Comparison of ENCODE assay signal across 8 mouse cellular contexts in genomic region chr4:59760636-59761364, GRCm38 (mm10). TPM values are rescaled to one million over a fixed set of nuclear protein-coding genes. Genes with fewer than 3 reads are reported as not detected.
A peak's percentile ranks its signal among the peaks of the same experiment; 100 is the strongest.
DNase-seq lines count a peak whose midpoint lies in the region; ATAC-seq and TF ChIP-seq lines count a peak whose summit lies in the region.

No protein-coding gene starts in this region.

- no peak overlapping the region for H3K4me3 ChIP-seq in hindbrain, postnatal 0 days (ENCODE audit: low read length)
- no peak overlapping the region for H3K4me3 ChIP-seq in hindbrain, embryonic 14.5 days (replicated peaks; ENCODE audit: low read length)
- H3K4me3 ChIP-seq in heart, embryonic 16.5 days (ENCODE audit: low read length) = no peak overlapping the region

- WGBS in hindbrain, postnatal 0 days = 44% methylated on average over 10 of the region's 10 CpGs
- 53% methylated on average over 10 of the region's 10 CpGs for WGBS in hindbrain, embryonic 14.5 days
- 53% methylated on average over 10 of the region's 10 CpGs for WGBS in heart, embryonic 16.5 days

- no peak overlapping the region for H3K27ac ChIP-seq in hindbrain, postnatal 0 days
- H3K27ac ChIP-seq in hindbrain, embryonic 14.5 days = no peak overlapping the region
- H3K27ac ChIP-seq in heart, embryonic 16.5 days (ENCODE audit: low read length) = peak overlapping the region; percentile 23; the same call in 1 of the 2 replicates

- TF ChIP-seq CTCF in hindbrain, postnatal 0 days (IDR thresholded peaks at IDR 0.05; ENCODE audit: low read depth) = peak; percentile 73

- no peak overlapping the region for H3K4me2 ChIP-seq in hindbrain, postnatal 0 days (ENCODE audit: low read depth, low read length)
- no peak overlapping the region for H3K4me2 ChIP-seq in hindbrain, embryonic 14.5 days (replicated peaks)
- H3K4me2 ChIP-seq in heart, embryonic 16.5 days (ENCODE audit: low read depth, low read length) = no peak overlapping the region

- ATAC-seq in hindbrain, postnatal 0 days = no peak
- no peak for ATAC-seq in hindbrain, embryonic 14.5 days (ENCODE audit: low FRiP score)
- no peak for ATAC-seq in heart, embryonic 16.5 days (replicated peaks; ENCODE audit: extremely low read depth, insufficient read depth, low FRiP score)

- H3K4me1 ChIP-seq in hindbrain, postnatal 0 days (ENCODE audit: insufficient read depth, low read length) = no peaks in the 10 kb centered on the region
- H3K4me1 ChIP-seq in hindbrain, embryonic 14.5 days (replicated peaks; ENCODE audit: control insufficient read depth, insufficient read depth, low read length) = peaks cover 11% of the 10 kb centered on the region; the same call in 1 of the 2 replicates
- H3K4me1 ChIP-seq in heart, embryonic 16.5 days (ENCODE audit: control insufficient read depth, insufficient read depth, low read length) = peaks cover 34% of the 10 kb centered on the region

- DNase-seq in hindbrain, postnatal 0 days (ENCODE audit: low spot score) = peak; percentile 60
- no peak for DNase-seq in hindbrain, embryonic 14.5 days (ENCODE audit: low spot score)
- peak; percentile 26 for DNase-seq in urinary bladder, postnatal 25 days (ENCODE audit: low spot score)
- no peak for DNase-seq in urinary bladder, adult 2 months (ENCODE audit: low spot score)
- peak; percentile 56 for DNase-seq in lung, postnatal 25 days (ENCODE audit: low spot score)
- DNase-seq in cerebellum, postnatal 25 days = no peak
- no peak for DNase-seq in neural tube, embryonic 10.5 days (ENCODE audit: extremely low spot score, low spot score)

- H3K9ac ChIP-seq in hindbrain, postnatal 0 days (replicated peaks; ENCODE audit: low read length) = no peak overlapping the region
- H3K9ac ChIP-seq in hindbrain, embryonic 14.5 days = no peak overlapping the region
- H3K9ac ChIP-seq in heart, embryonic 16.5 days (ENCODE audit: low read length) = no peak overlapping the region

- H3K36me3 ChIP-seq in hindbrain, postnatal 0 days (ENCODE audit: insufficient read depth, low read length) = no peaks in the 10 kb centered on the region
- H3K36me3 ChIP-seq in hindbrain, embryonic 14.5 days (replicated peaks; ENCODE audit: control insufficient read depth, insufficient read depth) = no peaks in the 10 kb centered on the region
- no peaks in the 10 kb centered on the region for H3K36me3 ChIP-seq in heart, embryonic 16.5 days (ENCODE audit: control insufficient read depth, insufficient read depth)

- H3K9me3 ChIP-seq in hindbrain, postnatal 0 days (ENCODE audit: low read length) = no peaks in the 10 kb centered on the region
- no peaks in the 10 kb centered on the region for H3K9me3 ChIP-seq in hindbrain, embryonic 14.5 days (ENCODE audit: control insufficient read depth, low read length)
- no peaks in the 10 kb centered on the region; the same call in 1 of the 2 replicates for H3K9me3 ChIP-seq in heart, embryonic 16.5 days (replicated peaks; ENCODE audit: control insufficient read depth, low read length)

- H3K27me3 ChIP-seq in hindbrain, postnatal 0 days (ENCODE audit: insufficient read depth, low read length) = no peaks in the 10 kb centered on the region
- H3K27me3 ChIP-seq in hindbrain, embryonic 14.5 days (ENCODE audit: control insufficient read depth, insufficient read depth, low read length) = no peaks in the 10 kb centered on the region
- H3K27me3 ChIP-seq in heart, embryonic 16.5 days (ENCODE audit: control insufficient read depth, insufficient read depth, low read length) = no peaks in the 10 kb centered on the region

RNA-seq across cellular contexts. Expression of gene Inip, which starts 40.6 kb away (rescaled TPM):
- total RNA-seq in hindbrain, postnatal 0 days (2014; rRNA removed) = 20.3 and 20.7 TPM in 2 replicates
- polyA plus RNA-seq in hindbrain, postnatal 0 days (2015; fragmentation: Nextera tagmentation; extraction: Ambion mirVana) = 40.2 and 40.5 TPM in 2 replicates
- polyA plus RNA-seq in hindbrain, embryonic 14.5 days (2014; fragmentation: Nextera tagmentation; extraction: Ambion mirVana) = 52.2 and 52.7 TPM in 2 replicates
- 18.3 and 21.9 TPM in 2 replicates for polyA plus RNA-seq in urinary bladder, adult 2 months (2012; rRNA removed)
- 39.8 and 44.0 TPM in 2 replicates for polyA plus RNA-seq in heart, embryonic 16.5 days (2015; fragmentation: Nextera tagmentation; extraction: Ambion mirVana)

RNA-seq across cellular contexts. Expression of gene Snx30, which starts 44.8 kb away (rescaled TPM):
- total RNA-seq in hindbrain, postnatal 0 days (2014; rRNA removed) = 31.2 and 34.1 TPM in 2 replicates
- polyA plus RNA-seq in hindbrain, postnatal 0 days (2015; fragmentation: Nextera tagmentation; extraction: Ambion mirVana) = 15.8 and 18.3 TPM in 2 replicates
- polyA plus RNA-seq in hindbrain, embryonic 14.5 days (2014; fragmentation: Nextera tagmentation; extraction: Ambion mirVana) = 21.9 and 29.2 TPM in 2 replicates
- 6.7 and 6.8 TPM in 2 replicates for polyA plus RNA-seq in urinary bladder, adult 2 months (2012; rRNA removed)
- 7.0 and 8.0 TPM in 2 replicates for polyA plus RNA-seq in heart, embryonic 16.5 days (2015; fragmentation: Nextera tagmentation; extraction: Ambion mirVana)

Comparison
In these comparisons a context has a peak if more than half of its experiments do, and no peak if none do; other contexts are left out.
1. DNase-seq: peak in hindbrain, postnatal 0 days (single experiment), urinary bladder, postnatal 25 days (single experiment) and lung, postnatal 25 days (single experiment); none in hindbrain, embryonic 14.5 days (single experiment), urinary bladder, adult 2 months (single experiment), cerebellum, postnatal 25 days (0 of 2) and neural tube, embryonic 10.5 days (single experiment).